22 mouse cellular contexts compared by ENCODE assay signal in genomic region chr1:63876589-63877251, GRCm38 (mm10).
DNase-seq lines count a peak whose midpoint lies in the region; ATAC-seq and TF ChIP-seq lines count a peak whose summit lies in the region.
"Had no signal": no experiment of that assay in that cellular context is flagged by ENCODE, and none has a peak within 500 bp of the region (broad histone marks: within the 10 kb centered on the region; RNA-seq: fewer than 3 reads in every experiment).

No protein-coding gene starts in this region.

- no peak overlapping the region; the same call in 1 of the 2 replicates for H3K27ac ChIP-seq in embryonic facial prominence, embryonic 14.5 days (replicated peaks; ENCODE audit: low read depth, low read length)
- H3K27ac ChIP-seq in embryonic facial prominence, embryonic 10.5 days (replicated peaks): no peak overlapping the region
- no peak overlapping the region for H3K27ac ChIP-seq in limb, embryonic 14.5 days (replicated peaks; ENCODE audit: low read depth, low read length)
- H3K27ac ChIP-seq in limb, embryonic 10.5 days: no peak overlapping the region
- H3K27ac ChIP-seq: embryonic facial prominence, embryonic 12.5 days; layer of hippocampus, adult 2 months; macrophage; midbrain, embryonic 10.5 days had no signal

- no peaks in the 10 kb centered on the region for H3K36me3 ChIP-seq in embryonic facial prominence, embryonic 14.5 days (ENCODE audit: control insufficient read depth, insufficient read depth, low read length)
- no peaks in the 10 kb centered on the region for H3K36me3 ChIP-seq in embryonic facial prominence, embryonic 10.5 days (replicated peaks)
- H3K36me3 ChIP-seq in limb, embryonic 14.5 days (ENCODE audit: control insufficient read depth, insufficient read depth, low read length): no peaks in the 10 kb centered on the region
- no peaks in the 10 kb centered on the region for H3K36me3 ChIP-seq in limb, embryonic 10.5 days
- H3K36me3 ChIP-seq: embryonic facial prominence, embryonic 12.5 days; midbrain, embryonic 10.5 days had no signal

- ATAC-seq in embryonic facial prominence, embryonic 14.5 days (ENCODE audit: low read depth): no peak
- no peak for ATAC-seq in limb, embryonic 14.5 days (ENCODE audit: low FRiP score, low read depth)
- ATAC-seq: activated CD4-positive, CD25-positive, alpha-beta regulatory T cell, adult 4 months; CD4-positive, CD25-positive, alpha-beta regulatory T cell, adult 4 months had no signal

- H3K27me3 ChIP-seq in embryonic facial prominence, embryonic 14.5 days (replicated peaks; ENCODE audit: control insufficient read depth, insufficient read depth, low read length): no peaks in the 10 kb centered on the region
- no peaks in the 10 kb centered on the region for H3K27me3 ChIP-seq in embryonic facial prominence, embryonic 10.5 days (replicated peaks; ENCODE audit: low read depth, poor library complexity, severe bottlenecking)
- no peaks in the 10 kb centered on the region for H3K27me3 ChIP-seq in limb, embryonic 14.5 days (ENCODE audit: control insufficient read depth, insufficient read depth, low read length)
- no peaks in the 10 kb centered on the region for H3K27me3 ChIP-seq in limb, embryonic 10.5 days (ENCODE audit: low read depth, poor library complexity, severe bottlenecking)
- H3K27me3 ChIP-seq: embryonic facial prominence, embryonic 12.5 days had no signal

- peak; percentile 88 for DNase-seq in embryonic facial prominence, embryonic 14.5 days (ENCODE audit: low spot score)
- no peak for DNase-seq in embryonic facial prominence, embryonic 10.5 days (ENCODE audit: low spot score)
- DNase-seq in limb, embryonic 14.5 days (ENCODE audit: low spot score): peak; percentile 43
- DNase-seq in limb, embryonic 10.5 days (ENCODE audit: low spot score): no peak
- peak; percentile 63 for DNase-seq in brain, embryonic 14.5 days (ENCODE audit: low read depth)
- peak; percentile 20 for DNase-seq in gastrocnemius, postnatal 10 days
- DNase-seq in kidney, adult 9 months: no peak
- no peak for DNase-seq in B cell, adult 2 months
- DNase-seq: adrenal gland, postnatal 10 days; cerebellum, adult 9-10 months; kidney, adult 11 months; kidney, postnatal 14 days; layer of hippocampus, postnatal 36 days; liver; retina, postnatal 1 day; thymus, postnatal 14 days had no signal

- H3K4me1 ChIP-seq in embryonic facial prominence, embryonic 14.5 days (ENCODE audit: control insufficient read depth, insufficient read depth, low read length): peaks cover 8% of the 10 kb centered on the region; the same call in 1 of the 2 replicates
- H3K4me1 ChIP-seq in embryonic facial prominence, embryonic 10.5 days: no peaks in the 10 kb centered on the region
- no peaks in the 10 kb centered on the region for H3K4me1 ChIP-seq in limb, embryonic 14.5 days (ENCODE audit: control insufficient read depth, insufficient read depth, low read length)
- H3K4me1 ChIP-seq in limb, embryonic 10.5 days: no peaks in the 10 kb centered on the region
- H3K4me1 ChIP-seq: embryonic facial prominence, embryonic 12.5 days; midbrain, embryonic 10.5 days had no signal

- no peaks in the 10 kb centered on the region for H3K9me3 ChIP-seq in embryonic facial prominence, embryonic 14.5 days (ENCODE audit: control insufficient read depth, low read length)
- H3K9me3 ChIP-seq in embryonic facial prominence, embryonic 10.5 days: no peaks in the 10 kb centered on the region
- H3K9me3 ChIP-seq in limb, embryonic 14.5 days (ENCODE audit: control insufficient read depth, low read length): no peaks in the 10 kb centered on the region
- no peaks in the 10 kb centered on the region for H3K9me3 ChIP-seq in limb, embryonic 10.5 days (replicated peaks)
- H3K9me3 ChIP-seq: embryonic facial prominence, embryonic 12.5 days; midbrain, embryonic 10.5 days had no signal

- WGBS in embryonic facial prominence, embryonic 14.5 days: 57% methylated on average over 5 of the region's 5 CpGs
- 93% methylated on average over 5 of the region's 5 CpGs for WGBS in embryonic facial prominence, embryonic 10.5 days
- 77% methylated on average over 5 of the region's 5 CpGs for WGBS in limb, embryonic 14.5 days
- 91% methylated on average over 5 of the region's 5 CpGs for WGBS in limb, embryonic 10.5 days

- TF ChIP-seq CTCF in brain, embryonic 14.5 days (IDR thresholded peaks at IDR 0.05; ENCODE audit: borderline replicate concordance, extremely low read depth, insufficient read depth, insufficient read length): no peak

- H3K4me2 ChIP-seq in embryonic facial prominence, embryonic 14.5 days (ENCODE audit: low read depth, low read length): no peak overlapping the region
- H3K4me2 ChIP-seq in limb, embryonic 14.5 days (replicated peaks; ENCODE audit: low read depth, low read length, severe bottlenecking): no peak overlapping the region
- H3K4me2 ChIP-seq: embryonic facial prominence, embryonic 12.5 days had no signal

- no peak overlapping the region for H3K4me3 ChIP-seq in embryonic facial prominence, embryonic 14.5 days (ENCODE audit: low read depth, low read length)
- H3K4me3 ChIP-seq in embryonic facial prominence, embryonic 10.5 days: no peak overlapping the region
- no peak overlapping the region for H3K4me3 ChIP-seq in limb, embryonic 14.5 days (replicated peaks; ENCODE audit: low read length)
- no peak overlapping the region for H3K4me3 ChIP-seq in limb, embryonic 10.5 days
- H3K4me3 ChIP-seq: embryonic facial prominence, embryonic 12.5 days; layer of hippocampus, adult 2 months; midbrain, embryonic 10.5 days had no signal

- H3K9ac ChIP-seq in embryonic facial prominence, embryonic 14.5 days (ENCODE audit: low read depth, low read length): no peak overlapping the region
- H3K9ac ChIP-seq in limb, embryonic 14.5 days (ENCODE audit: low read depth, low read length, severe bottlenecking): no peak overlapping the region
- H3K9ac ChIP-seq: embryonic facial prominence, embryonic 12.5 days had no signal

- TF ChIP-seq POLR2A in limb, embryonic 14.5 days (IDR thresholded peaks at IDR 0.05; ENCODE audit: borderline replicate concordance, extremely low read depth, insufficient read depth, insufficient read length): no peak
- TF ChIP-seq POLR2A in brain, embryonic 14.5 days (IDR thresholded peaks at IDR 0.05; ENCODE audit: borderline replicate concordance, extremely low read depth, insufficient read depth, insufficient read length, poor library complexity, severe bottlenecking): no peak

Comparison
In these comparisons a context has a peak if more than half of its experiments do, and no peak if none do; other contexts are left out.
1. DNase-seq: peak in embryonic facial prominence, embryonic 14.5 days (single experiment), limb, embryonic 14.5 days (single experiment), brain, embryonic 14.5 days (single experiment) and gastrocnemius, postnatal 10 days (single experiment); none in embryonic facial prominence, embryonic 10.5 days (single experiment), limb, embryonic 10.5 days (single experiment), kidney, adult 9 months (single experiment) and B cell, adult 2 months (0 of 2).